Mouse (Mus musculus): ENCODE results near the gene Cit.

DNA sequence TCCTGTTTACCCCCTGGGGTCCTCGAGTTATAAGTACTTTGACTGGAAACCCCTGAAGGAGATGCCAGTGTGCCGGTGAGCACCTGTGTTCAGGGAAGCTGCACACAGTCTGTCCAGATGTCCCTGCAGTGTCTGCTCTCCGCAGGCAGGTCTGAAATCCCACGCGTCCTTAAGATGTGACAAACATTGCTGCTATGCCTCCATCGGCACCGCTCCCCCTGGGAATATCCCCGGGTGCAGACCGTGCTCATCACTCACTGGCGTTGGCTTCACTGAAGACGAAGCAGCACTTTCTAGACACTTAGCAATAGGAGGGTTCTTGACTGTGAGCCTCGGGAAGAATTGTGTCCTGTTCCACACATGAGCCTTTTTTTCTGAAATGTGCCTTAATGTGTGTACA, 142.2 kb downstream of the Cit start:
- TF ChIP-seq CTCF (IDR thresholded peaks at IDR 0.05; ENCODE audit: borderline replicate concordance, insufficient read depth, low read depth, low read length) (no peak), POLR2A (IDR thresholded peaks at IDR 0.05; ENCODE audit: borderline replicate concordance, insufficient read depth, low read length) (no peak)
